Mouse (Mus musculus) bone marrow macrophage, adult 2 months (primary cell): ENCODE measurements around the gene Adra1d. TPM values are rescaled to one million over a fixed set of nuclear protein-coding genes. Genes with fewer than 3 reads are reported as not detected.

Experiments used
- H3K27ac ChIP-seq: 2 replicates; pipeline ENCODE4 v1.5.1; 2012; ENCODE audit warnings: low read depth, low read length; ENCODE audit not compliant: insufficient read depth
- H3K4me1 ChIP-seq: 2 replicates; pipeline ENCODE4 v1.6.1; 2012; ENCODE audit warnings: low read length; ENCODE audit not compliant: control insufficient read depth, insufficient read depth
- H3K4me3 ChIP-seq: 2 replicates; pipeline ENCODE4 v1.5.1; 2012; ENCODE audit warnings: mild to moderate bottlenecking, low read length, moderate library complexity; ENCODE audit not compliant: insufficient read depth
- CTCF ChIP-seq: IDR thresholded peaks from 2 replicates; pipeline ENCODE4 v1.5.1; 2012; ENCODE audit warnings: low read depth, mild to moderate bottlenecking, low read length, moderate library complexity
- POLR2A ChIP-seq: IDR thresholded peaks from 2 replicates; pipeline ENCODE4 v1.6.1; 2012; ENCODE audit warnings: mild to moderate bottlenecking, low read depth, low read length, borderline replicate concordance
- polyA plus RNA-seq: library from polyadenylated mRNA; stranded (reverse); fragments of >200 nt; gene quantifications from 2 replicates; pipeline ENCODE4 v1.2.4, GENCODE M21; 2012; ENCODE audit not compliant: missing spikeins, insufficient read depth, insufficient read length

Gene Adra1d
- polyA plus RNA-seq, 1 experiment, result not detected

- Histone ChIP-seq H3K4me1 (peaks cover 72% of the 10 kb centered on the region), H3K27ac (peak overlapping the region; percentile 43), H3K4me3 (no peak overlapping the region)
- TF ChIP-seq POLR2A, result no peak
- no peak for TF ChIP-seq CTCF
These were observed 47.9 kb downstream of the Adra1d start for GRCm38 (mm10) chr2:131514055-131514621.

- Histone ChIP-seq H3K27ac (no peak overlapping the region), H3K4me3 (no peak overlapping the region), H3K4me1 (peaks cover 78% of the 10 kb centered on the region)
- TF ChIP-seq POLR2A (no peak), CTCF (no peak)
These were observed 48.6 kb downstream of the Adra1d start for GRCm38 (mm10) chr2:131513477-131513876.

GRCm38 (mm10) chr2:131510531-131510930, 51.6 kb downstream of the Adra1d start:
- Histone ChIP-seq H3K4me3 (no peak overlapping the region), H3K4me1 (peaks cover 84% of the 10 kb centered on the region), H3K27ac (peak overlapping the region; percentile 42)
- TF ChIP-seq CTCF, result no peak

- Histone ChIP-seq H3K4me1 (peaks cover 84% of the 10 kb centered on the region), H3K27ac (peak overlapping the region; percentile 46), H3K4me3 (peak overlapping the region; percentile 9)
- TF ChIP-seq CTCF (peak; percentile 86), POLR2A (no peak)
These were observed 52.3 kb downstream of the Adra1d start for GRCm38 (mm10) chr2:131509671-131510313.

- H3K4me3 ChIP-seq, result no peak overlapping the region
- no peak for TF ChIP-seq CTCF
- no peak for TF ChIP-seq POLR2A
- no peak overlapping the region for H3K27ac ChIP-seq
- peaks cover 84% of the 10 kb centered on the region for H3K4me1 ChIP-seq
These were observed 53.6 kb downstream of the Adra1d start for GRCm38 (mm10) chr2:131508501-131508900.

GRCm38 (mm10) chr2:131506358-131506757, 55.7 kb downstream of the Adra1d start:
- no peak overlapping the region for H3K4me3 ChIP-seq
- H3K27ac ChIP-seq, result peak overlapping the region; percentile 28
- peaks cover 86% of the 10 kb centered on the region for H3K4me1 ChIP-seq
- TF ChIP-seq CTCF (no peak), POLR2A (no peak)

- Histone ChIP-seq H3K4me1 (peaks cover 83% of the 10 kb centered on the region), H3K4me3 (no peak overlapping the region), H3K27ac (no peak overlapping the region)
- no peak for TF ChIP-seq POLR2A
- no peak for TF ChIP-seq CTCF
These were observed 56.7 kb downstream of the Adra1d start for GRCm38 (mm10) chr2:131505431-131505830.

GRCm38 (mm10) chr2:131502561-131502960, 59.5 kb downstream of the Adra1d start:
- H3K27ac ChIP-seq, result peak overlapping the region; percentile 72
- peaks cover 69% of the 10 kb centered on the region for H3K4me1 ChIP-seq
- no peak overlapping the region for H3K4me3 ChIP-seq
- TF ChIP-seq CTCF (no peak), POLR2A (no peak)

- Histone ChIP-seq H3K4me1 (peaks cover 68% of the 10 kb centered on the region), H3K27ac (peak overlapping the region; percentile 72), H3K4me3 (no peak overlapping the region)
- TF ChIP-seq POLR2A, result no peak
- no peak for TF ChIP-seq CTCF
These were observed 60.2 kb downstream of the Adra1d start for GRCm38 (mm10) chr2:131501886-131502285.

GRCm38 (mm10) chr2:131499290-131499845, 62.7 kb downstream of the Adra1d start:
- no peak overlapping the region for H3K4me3 ChIP-seq
- peaks cover 63% of the 10 kb centered on the region for H3K4me1 ChIP-seq
- no peak for TF ChIP-seq POLR2A
- no peak for TF ChIP-seq CTCF
- H3K27ac ChIP-seq, result no peak overlapping the region

GRCm38 (mm10) chr2:131498219-131498618, 63.9 kb downstream of the Adra1d start:
- TF ChIP-seq CTCF, result no peak
- TF ChIP-seq POLR2A, result no peak
- Histone ChIP-seq H3K27ac (no peak overlapping the region), H3K4me1 (peaks cover 60% of the 10 kb centered on the region), H3K4me3 (no peak overlapping the region)
